In genomic region chr4:99182660-99183431, GRCm38 (mm10) we compare ENCODE assay signal across 8 mouse cellular contexts. TPM values are rescaled to one million over a fixed set of nuclear protein-coding genes. Genes with fewer than 3 reads are reported as not detected.
A peak's percentile ranks its signal among the peaks of the same experiment; 100 is the strongest.
DNase-seq lines count a peak whose midpoint lies in the region; ATAC-seq lines count a peak whose summit lies in the region.

No protein-coding gene starts in this region.

- H3K4me2 ChIP-seq in forebrain, embryonic 13.5 days, result no peak overlapping the region
- H3K4me2 ChIP-seq in forebrain, embryonic 12.5 days, result no peak overlapping the region

- H3K9ac ChIP-seq in forebrain, embryonic 13.5 days, result no peak overlapping the region
- H3K9ac ChIP-seq in forebrain, embryonic 12.5 days, result no peak overlapping the region

- 84% methylated on average over 20 of the region's 20 CpGs for WGBS in forebrain, embryonic 13.5 days
- 80% methylated on average over 20 of the region's 20 CpGs for WGBS in forebrain, embryonic 12.5 days

- peak; percentile 73; the same call in 1 of the 2 replicates for ATAC-seq in forebrain, embryonic 13.5 days
- ATAC-seq in forebrain, embryonic 12.5 days (ENCODE audit: low FRiP score), result no peak
- peak; percentile 60 for ATAC-seq in erythroblast, adult 5-6 weeks (replicated peaks; ENCODE audit: low FRiP score, poor library complexity, severe bottlenecking)

- no peaks in the 10 kb centered on the region for H3K9me3 ChIP-seq in forebrain, embryonic 13.5 days (replicated peaks)
- H3K9me3 ChIP-seq in forebrain, embryonic 12.5 days, result no peaks in the 10 kb centered on the region

- peak; percentile 56 for DNase-seq in lung, postnatal 10 days
- no peak for DNase-seq in lung, adult 18-20 months
- DNase-seq in retina, embryonic 14.5 days (ENCODE audit: low spot score), result peak; percentile 89
- DNase-seq in heart, adult 9 months (ENCODE audit: low spot score in 2 of 2), result no peak
- DNase-seq in right cerebral cortex, postnatal 10 days (ENCODE audit: low spot score in 2 of 2), result no peak

- H3K27me3 ChIP-seq in forebrain, embryonic 13.5 days, result no peaks in the 10 kb centered on the region
- no peaks in the 10 kb centered on the region; the same call in 1 of the 2 replicates for H3K27me3 ChIP-seq in forebrain, embryonic 12.5 days

- H3K4me3 ChIP-seq in forebrain, embryonic 13.5 days, result no peak overlapping the region
- no peak overlapping the region for H3K4me3 ChIP-seq in forebrain, embryonic 12.5 days (replicated peaks)

- H3K27ac ChIP-seq in forebrain, embryonic 13.5 days, result no peak overlapping the region
- no peak overlapping the region for H3K27ac ChIP-seq in forebrain, embryonic 12.5 days

- no peaks in the 10 kb centered on the region for H3K36me3 ChIP-seq in forebrain, embryonic 13.5 days (ENCODE audit: poor library complexity, severe bottlenecking)
- H3K36me3 ChIP-seq in forebrain, embryonic 12.5 days (replicated peaks), result no peaks in the 10 kb centered on the region

- 0 out of 2 replicates have a peak, but pooled peaks cover 5% of the 10 kb centered on the region for H3K4me1 ChIP-seq in forebrain, embryonic 13.5 days
- H3K4me1 ChIP-seq in forebrain, embryonic 12.5 days, result 0 out of 2 replicates have a peak, but pooled peaks cover 6% of the 10 kb centered on the region

RNA-seq across cellular contexts. Expression of gene Atg4c, which starts 10.9 kb away (rescaled TPM):
- polyA plus RNA-seq in forebrain, embryonic 13.5 days (2015; fragmentation: Nextera tagmentation; extraction: Ambion mirVana), result 13.9 and 14.6 TPM in 2 replicates
- polyA plus RNA-seq in forebrain, embryonic 12.5 days (2016; fragmentation: Nextera tagmentation; extraction: Ambion mirVana), result 15.6 and 16.4 TPM in 2 replicates
- 3.1 and 5.8 TPM in 2 replicates for total RNA-seq in erythroblast, adult 5-6 weeks (2015; ENCODE audit: low replicate concordance)
- 2.2 and 3.0 TPM in 2 replicates for total RNA-seq in erythroblast, adult 5-6 weeks (2017; ENCODE audit: low replicate concordance)

Comparison
In these comparisons a context has a peak if more than half of its experiments do, and no peak if none do; other contexts are left out.
1. DNase-seq: peak in lung, postnatal 10 days (single experiment) and retina, embryonic 14.5 days (single experiment); none in lung, adult 18-20 months (0 of 2), heart, adult 9 months (0 of 2) and right cerebral cortex, postnatal 10 days (0 of 2).